Mouse (Mus musculus): Measurements from ENCODE around the gene Tbxa2r. TPM values are rescaled to one million over a fixed set of nuclear protein-coding genes. Genes with fewer than 3 reads are reported as not detected.
A peak's percentile ranks its signal among the peaks of the same experiment; 100 is the strongest.

Gene Tbxa2r
- polyA plus RNA-seq, 1 experiment: 0.16 TPM

GRCm38 (mm10) chr10:81291511-81292104 is 36.9 kb upstream of the Tbxa2r start, which contains the start of gene Tjp3:
Tjp3 (minus strand) TSS chr10:81291581.
- H3K4me2 ChIP-seq (ENCODE audit: low read depth): peak within 1 kb of the TSS; percentile 27
- H3ac ChIP-seq (ENCODE audit: control insufficient read depth, insufficient read length): no peak within 1 kb of the TSS
- peaks cover 26% of the 10 kb centered on the region for H3K79me2 ChIP-seq (ENCODE audit: control insufficient read depth, insufficient read depth)
- H3K4me3 ChIP-seq: peak within 1 kb of the TSS; percentile 37
- H3K27me3 ChIP-seq (ENCODE audit: control insufficient read depth, insufficient read depth, insufficient read length): no peaks in the 10 kb centered on the region
- TF ChIP-seq TCF3 (IDR thresholded peaks at IDR 0.05; ENCODE audit: insufficient read length, low read depth) (no peak), SRF (IDR thresholded peaks at IDR 0.05; ENCODE audit: control insufficient read depth, insufficient read length, low read depth) (no peak), POLR2AphosphoS2 (IDR thresholded peaks at IDR 0.05; ENCODE audit: insufficient read length, low read depth) (no peak), POLR2A (IDR thresholded peaks at IDR 0.05; ENCODE audit: insufficient read length, low read depth) (no peak), USF1 (IDR thresholded peaks at IDR 0.05; ENCODE audit: low read depth) (no peak), REST (IDR thresholded peaks at IDR 0.05; ENCODE audit: insufficient read depth, insufficient read length) (no peak), MYOD1 (IDR thresholded peaks at IDR 0.05; ENCODE audit: control insufficient read depth in 1 of 3, insufficient read length in 2 of 3, low read depth in 2 of 3) (no peak), MYOG (IDR thresholded peaks at IDR 0.05; ENCODE audit: control insufficient read depth in 1 of 3, insufficient read depth in 1 of 3, insufficient read length in 2 of 3, low read depth in 2 of 3) (no peak), CEBPB (IDR thresholded peaks at IDR 0.05; ENCODE audit: insufficient read depth, poor library complexity, severe bottlenecking) (no peak), TCF12 (IDR thresholded peaks at IDR 0.05; ENCODE audit: insufficient read depth, poor library complexity, severe bottlenecking) (no peak), E2F4 (IDR thresholded peaks at IDR 0.05; ENCODE audit: insufficient read depth) (no peak), MAX (IDR thresholded peaks at IDR 0.05; ENCODE audit: low read depth) (no peak)
- no peaks in the 10 kb centered on the region for H3K36me3 ChIP-seq (ENCODE audit: control insufficient read depth, insufficient read depth)

GRCm38 (mm10) chr10:81292554-81293333 is 35.8 kb upstream of the Tbxa2r start, which contains the start of gene Pip5k1c:
Pip5k1c (plus strand) TSS chr10:81292963.
- Histone ChIP-seq H3K36me3 (ENCODE audit: control insufficient read depth, insufficient read depth) (no peaks in the 10 kb centered on the region), H3K4me3 (peak within 1 kb of the TSS; percentile 37), H3K79me2 (ENCODE audit: control insufficient read depth, insufficient read depth) (peaks cover 38% of the 10 kb centered on the region), H3K4me2 (ENCODE audit: low read depth) (peak within 1 kb of the TSS; percentile 99), H3ac (ENCODE audit: control insufficient read depth, insufficient read length) (peak within 1 kb of the TSS; percentile 29), H3K27me3 (ENCODE audit: control insufficient read depth, insufficient read depth, insufficient read length) (no peaks in the 10 kb centered on the region)
- TF ChIP-seq USF1 (IDR thresholded peaks at IDR 0.05; ENCODE audit: low read depth) (peak; percentile 80), MAX (IDR thresholded peaks at IDR 0.05; ENCODE audit: low read depth) (no peak), MYOD1 (IDR thresholded peaks at IDR 0.05; ENCODE audit: control insufficient read depth in 1 of 3, insufficient read length in 2 of 3, low read depth in 2 of 3) (peak in 1 of 3 experiments; percentile 23), TCF3 (IDR thresholded peaks at IDR 0.05; ENCODE audit: insufficient read length, low read depth) (no peak), REST (IDR thresholded peaks at IDR 0.05; ENCODE audit: insufficient read depth, insufficient read length) (no peak), POLR2AphosphoS2 (IDR thresholded peaks at IDR 0.05; ENCODE audit: insufficient read length, low read depth) (peak; percentile 59), CEBPB (IDR thresholded peaks at IDR 0.05; ENCODE audit: insufficient read depth, poor library complexity, severe bottlenecking) (no peak), MYOG (IDR thresholded peaks at IDR 0.05; ENCODE audit: control insufficient read depth in 1 of 3, insufficient read depth in 1 of 3, insufficient read length in 2 of 3, low read depth in 2 of 3) (peak in 1 of 3 experiments; percentile 20), TCF12 (IDR thresholded peaks at IDR 0.05; ENCODE audit: insufficient read depth, poor library complexity, severe bottlenecking) (no peak), E2F4 (IDR thresholded peaks at IDR 0.05; ENCODE audit: insufficient read depth) (no peak), POLR2A (IDR thresholded peaks at IDR 0.05; ENCODE audit: insufficient read length, low read depth) (peak; percentile 78), SRF (IDR thresholded peaks at IDR 0.05; ENCODE audit: control insufficient read depth, insufficient read length, low read depth) (peak; percentile 68)

GRCm38 (mm10) chr10:81293334-81294030 is 35.0 kb upstream of the Tbxa2r start:
- Histone ChIP-seq H3K27me3 (ENCODE audit: control insufficient read depth, insufficient read depth, insufficient read length) (no peaks in the 10 kb centered on the region), H3K79me2 (ENCODE audit: control insufficient read depth, insufficient read depth) (peaks cover 44% of the 10 kb centered on the region), H3K4me2 (ENCODE audit: low read depth) (peak overlapping the region; percentile 99), H3K36me3 (ENCODE audit: control insufficient read depth, insufficient read depth) (no peaks in the 10 kb centered on the region), H3K4me3 (peak overlapping the region; percentile 37), H3ac (ENCODE audit: control insufficient read depth, insufficient read length) (peak overlapping the region; percentile 29)
- TF ChIP-seq MYOD1 (IDR thresholded peaks at IDR 0.05; ENCODE audit: control insufficient read depth in 1 of 3, insufficient read length in 2 of 3, low read depth in 2 of 3) (no peak), USF1 (IDR thresholded peaks at IDR 0.05; ENCODE audit: low read depth) (no peak)

GRCm38 (mm10) chr10:81294442-81294841 is 34.1 kb upstream of the Tbxa2r start:
- H3K79me2 ChIP-seq (ENCODE audit: control insufficient read depth, insufficient read depth): peaks cover 52% of the 10 kb centered on the region
- H3ac ChIP-seq (ENCODE audit: control insufficient read depth, insufficient read length): peak overlapping the region; percentile 29
- TF ChIP-seq POLR2A (IDR thresholded peaks at IDR 0.05; ENCODE audit: insufficient read length, low read depth) (no peak), TCF3 (IDR thresholded peaks at IDR 0.05; ENCODE audit: insufficient read length, low read depth) (no peak), USF1 (IDR thresholded peaks at IDR 0.05; ENCODE audit: low read depth) (no peak), MYOG (IDR thresholded peaks at IDR 0.05; ENCODE audit: control insufficient read depth in 1 of 3, insufficient read depth in 1 of 3, insufficient read length in 2 of 3, low read depth in 2 of 3) (no peak), MAX (IDR thresholded peaks at IDR 0.05; ENCODE audit: low read depth) (no peak), SRF (IDR thresholded peaks at IDR 0.05; ENCODE audit: control insufficient read depth, insufficient read length, low read depth) (no peak), TCF12 (IDR thresholded peaks at IDR 0.05; ENCODE audit: insufficient read depth, poor library complexity, severe bottlenecking) (no peak), REST (IDR thresholded peaks at IDR 0.05; ENCODE audit: insufficient read depth, insufficient read length) (no peak), E2F4 (IDR thresholded peaks at IDR 0.05; ENCODE audit: insufficient read depth) (no peak), POLR2AphosphoS2 (IDR thresholded peaks at IDR 0.05; ENCODE audit: insufficient read length, low read depth) (no peak), MYOD1 (IDR thresholded peaks at IDR 0.05; ENCODE audit: control insufficient read depth in 1 of 3, insufficient read length in 2 of 3, low read depth in 2 of 3) (no peak), CEBPB (IDR thresholded peaks at IDR 0.05; ENCODE audit: insufficient read depth, poor library complexity, severe bottlenecking) (no peak)
- H3K27me3 ChIP-seq (ENCODE audit: control insufficient read depth, insufficient read depth, insufficient read length): no peaks in the 10 kb centered on the region
- H3K4me2 ChIP-seq (ENCODE audit: low read depth): peak overlapping the region; percentile 99
- no peaks in the 10 kb centered on the region for H3K36me3 ChIP-seq (ENCODE audit: control insufficient read depth, insufficient read depth)
- no peak overlapping the region for H3K4me3 ChIP-seq
